Mouse (Mus musculus): Measurements from ENCODE around the gene Gm10160.
A peak's percentile ranks its signal among the peaks of the same experiment; 100 is the strongest.
"Not testable (repeated sequence)": the region's sequence is repeated elsewhere in the genome, so short reads cannot be mapped to it uniquely, and the experiment has no call there.

The Gm10160 gene

DNA sequence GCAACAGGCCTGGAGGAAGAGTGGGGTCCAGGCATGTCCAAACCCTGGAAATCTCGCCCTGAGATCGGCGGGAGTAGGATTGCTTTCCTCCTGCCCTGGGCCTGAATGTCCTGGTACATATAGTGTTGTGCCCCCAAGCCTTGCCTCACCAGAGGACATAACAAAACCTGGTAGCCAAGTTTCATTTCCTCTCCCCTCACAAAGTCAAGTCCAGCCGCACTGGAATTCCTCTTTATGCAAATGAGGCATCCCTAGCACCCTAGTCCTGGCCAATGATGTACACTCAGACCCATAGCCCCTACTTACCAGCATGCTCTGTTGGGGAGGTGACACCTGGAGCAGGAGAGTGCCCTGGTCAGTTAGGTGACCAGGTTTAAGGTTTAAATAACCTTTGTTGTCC is 627 bp upstream of the Gm10160 start:
- no peak for DNase-seq

DNA sequence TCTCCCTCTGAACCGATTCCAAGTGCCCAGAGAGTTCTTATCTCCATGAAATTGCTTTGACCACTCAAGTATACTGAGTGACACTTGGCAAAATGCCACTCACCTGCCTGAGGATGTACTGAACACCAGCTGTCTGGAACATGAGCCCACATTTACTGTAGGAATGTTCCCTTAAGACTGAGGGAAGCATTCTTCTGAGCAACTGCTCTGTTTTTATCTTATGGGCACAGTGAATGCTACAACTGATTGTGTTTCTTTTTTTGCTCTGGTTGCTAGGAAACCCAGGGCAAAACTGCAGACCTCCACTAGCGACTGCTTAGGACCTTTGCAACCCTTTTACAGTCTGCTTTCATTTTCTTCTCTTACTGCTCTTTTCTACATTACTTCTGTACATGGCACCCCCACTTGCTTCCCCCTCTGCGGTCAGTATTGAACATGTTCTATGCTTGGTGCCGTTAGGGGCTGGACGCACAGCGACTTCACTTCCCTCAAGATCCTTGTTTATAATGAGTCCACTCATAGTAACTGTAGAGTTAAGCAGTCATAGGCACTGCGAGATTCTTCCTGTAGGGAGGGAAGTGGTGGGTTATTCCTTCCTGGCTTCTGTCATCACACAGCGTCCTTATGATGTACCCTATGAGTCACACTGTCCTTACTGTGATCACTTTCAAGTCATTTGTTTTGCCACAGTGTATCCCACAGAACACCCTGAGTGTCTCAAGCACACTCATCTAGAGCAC is 856 bp downstream of the Gm10160 start:
- DNase-seq = no peak

DNA sequence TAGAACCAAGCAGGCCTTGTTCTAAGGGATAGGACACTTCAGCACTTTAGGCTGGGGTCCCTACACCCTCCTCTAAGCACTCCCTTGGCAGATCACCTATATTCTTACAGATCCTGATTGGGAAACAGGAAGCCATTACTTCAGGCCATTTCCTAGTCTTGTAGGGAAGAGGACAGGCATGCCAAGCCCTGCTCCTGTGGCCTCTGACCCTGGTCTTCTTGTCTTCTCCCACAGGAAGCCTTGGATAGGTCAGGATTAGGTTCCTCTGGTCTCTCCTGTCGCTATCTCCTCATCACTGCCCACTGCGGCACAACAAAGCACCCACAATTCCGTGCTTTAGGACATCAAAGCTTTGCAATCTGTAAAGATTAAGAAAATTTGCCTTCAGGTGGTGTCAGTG is 3.9 kb downstream of the Gm10160 start:
- DNase-seq = no peak

DNA sequence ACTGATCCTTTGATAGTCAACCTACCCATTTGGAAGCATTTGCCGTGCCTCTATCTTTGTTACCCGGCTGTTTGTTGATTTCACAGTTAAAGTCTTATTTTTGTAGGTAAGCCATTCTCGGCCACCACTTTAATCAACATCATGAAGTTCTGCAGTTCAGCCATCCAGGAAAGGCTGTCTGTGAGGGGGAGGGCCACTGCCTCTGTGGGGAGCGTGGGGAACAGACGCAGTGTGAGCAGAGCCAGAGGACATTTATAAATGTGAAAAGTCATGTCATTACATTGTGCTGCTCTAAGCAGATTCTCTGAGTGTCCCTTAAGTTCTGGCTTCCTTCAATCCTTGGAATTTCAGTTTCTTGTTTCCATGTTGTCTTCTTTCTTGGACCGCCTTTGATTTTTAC is 5.4 kb downstream of the Gm10160 start:
- no peak for DNase-seq

DNA sequence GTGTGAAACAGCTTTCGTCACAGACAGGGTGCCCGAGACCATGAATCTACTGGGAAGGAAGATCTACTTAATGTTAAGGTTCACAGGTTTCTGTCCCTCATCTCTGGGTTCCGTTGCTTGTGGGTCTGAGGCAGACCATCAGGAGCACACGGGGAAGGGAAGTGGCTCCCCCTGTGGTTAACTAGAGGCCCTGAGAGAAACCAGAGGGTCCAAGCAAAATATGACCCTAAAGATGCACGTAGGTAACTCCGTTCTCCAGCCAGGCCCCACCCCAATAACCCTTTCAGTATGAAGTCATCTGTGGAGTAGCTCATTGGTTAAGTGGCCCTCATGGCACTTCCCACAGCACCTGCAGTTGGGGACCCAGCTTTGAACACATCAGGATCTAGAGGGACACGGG is 6.0 kb downstream of the Gm10160 start:
- no peak for DNase-seq

DNA sequence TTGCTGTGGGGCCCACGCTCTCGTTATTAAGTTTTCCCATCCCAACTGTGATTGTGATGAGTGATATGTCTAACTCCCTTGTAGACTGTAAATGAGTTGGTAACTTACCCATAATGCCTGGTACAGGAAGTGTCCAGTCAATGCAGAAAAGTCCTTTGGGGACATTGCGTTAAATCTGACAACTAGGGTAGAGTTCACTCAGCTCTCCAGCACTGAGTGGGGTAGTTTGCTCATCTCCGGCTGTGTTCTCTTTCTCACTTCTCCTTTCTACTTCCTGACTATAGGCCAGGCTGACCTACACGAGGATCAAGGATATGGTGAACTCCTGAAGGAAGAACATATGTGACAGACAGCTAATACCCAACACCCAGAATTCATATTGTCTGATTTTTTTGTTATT is 6.4 kb downstream of the Gm10160 start:
- no peak for DNase-seq

DNA sequence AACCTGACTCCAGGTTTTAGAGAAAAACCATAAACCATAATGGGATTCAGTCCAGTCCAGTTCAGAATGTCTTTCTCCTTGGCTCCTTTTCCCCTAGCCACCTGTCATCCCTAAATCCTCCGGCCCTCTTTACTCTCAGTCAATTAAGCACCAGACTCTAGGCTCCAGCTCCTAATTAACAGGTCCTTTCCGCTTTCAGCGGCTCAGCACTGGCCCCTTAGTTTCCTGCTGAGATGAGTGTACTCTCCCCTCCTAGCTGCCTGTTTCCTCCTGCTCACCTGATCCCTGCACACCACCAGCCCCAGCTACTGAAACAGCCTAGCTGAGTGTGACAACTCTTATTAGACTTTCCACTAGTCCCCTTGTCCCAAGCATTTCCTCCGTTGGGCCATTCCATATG is 7.8 kb downstream of the Gm10160 start:
- no peak for DNase-seq

DNA sequence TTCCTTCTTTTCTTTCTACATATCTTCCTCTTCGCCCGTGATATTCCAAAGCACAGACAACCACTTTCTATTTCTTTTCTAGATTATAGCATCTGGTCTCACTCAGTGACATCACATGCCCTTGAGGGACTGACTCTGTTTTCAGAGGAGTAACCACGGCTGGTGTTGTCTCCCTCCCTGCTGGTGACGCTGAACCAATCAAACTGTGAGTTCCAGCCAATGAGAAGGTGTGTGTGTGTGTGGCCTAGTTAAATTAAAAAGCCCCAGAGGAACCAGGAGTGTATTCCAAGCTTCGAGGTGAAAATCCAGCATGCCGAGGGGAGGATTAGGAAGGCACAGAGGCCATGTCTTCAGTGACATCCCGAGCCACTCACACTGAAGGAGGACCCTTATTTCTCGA is 8.6 kb downstream of the Gm10160 start:
- no peak for DNase-seq

DNA sequence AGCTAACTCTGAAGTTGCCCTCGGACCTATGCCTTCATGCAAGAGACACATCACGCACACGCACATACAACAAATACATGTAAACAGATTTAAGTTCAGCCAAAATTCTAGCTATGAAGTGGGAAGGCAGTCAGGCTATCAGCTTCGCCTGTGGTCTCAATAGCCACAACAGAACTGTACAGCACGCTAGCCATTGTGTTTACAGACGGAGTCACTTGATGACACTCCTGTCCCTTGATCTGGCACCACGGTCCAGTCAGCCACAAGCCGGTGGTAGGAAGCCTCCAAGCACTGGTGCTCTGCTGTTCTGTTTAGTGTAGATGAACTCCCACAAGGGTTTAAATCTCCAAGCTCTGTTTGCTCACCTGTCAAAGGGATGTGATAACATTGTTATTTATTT is 9.6 kb downstream of the Gm10160 start:
- DNase-seq = no peak

DNA sequence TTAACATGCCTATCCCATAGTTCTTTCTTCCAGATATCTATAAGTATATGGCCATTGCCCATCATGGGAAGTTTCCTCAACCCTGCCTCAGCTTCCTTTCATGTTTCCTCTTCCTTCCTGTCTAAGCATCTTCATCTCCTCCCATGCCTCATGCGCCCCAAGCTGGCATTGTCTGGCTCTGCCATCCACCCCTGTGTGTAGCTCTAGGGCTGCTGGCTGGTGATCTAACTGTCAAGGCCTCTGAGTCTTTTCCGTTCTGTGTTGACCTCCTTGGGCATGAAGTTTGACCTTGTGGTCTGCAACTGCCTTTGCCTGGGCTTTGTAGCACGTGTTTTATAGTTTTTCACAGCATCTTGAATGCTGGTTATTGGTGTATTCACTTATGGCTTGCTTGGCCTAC is 10.3 kb downstream of the Gm10160 start:
- no peak for DNase-seq

DNA sequence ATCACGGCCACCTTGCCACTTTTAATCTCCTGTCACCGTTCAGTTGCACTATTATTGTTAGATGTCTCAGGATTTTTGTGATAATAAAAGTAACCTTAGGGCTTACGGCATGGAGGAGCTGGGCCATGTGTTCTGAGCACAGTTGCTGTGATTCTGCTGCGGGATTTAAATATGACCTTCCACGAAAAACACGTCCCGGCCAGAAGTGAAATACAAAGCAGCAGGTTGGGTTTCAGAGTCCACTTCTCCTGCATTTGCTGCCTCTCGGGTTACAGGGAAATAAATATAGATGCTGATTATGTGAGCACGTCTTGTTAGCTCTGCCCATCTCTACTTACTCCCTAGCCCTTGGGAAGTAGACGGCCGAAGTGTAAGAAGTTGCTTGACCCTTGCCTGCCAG is 10.8 kb downstream of the Gm10160 start:
- DNase-seq = no peak

DNA sequence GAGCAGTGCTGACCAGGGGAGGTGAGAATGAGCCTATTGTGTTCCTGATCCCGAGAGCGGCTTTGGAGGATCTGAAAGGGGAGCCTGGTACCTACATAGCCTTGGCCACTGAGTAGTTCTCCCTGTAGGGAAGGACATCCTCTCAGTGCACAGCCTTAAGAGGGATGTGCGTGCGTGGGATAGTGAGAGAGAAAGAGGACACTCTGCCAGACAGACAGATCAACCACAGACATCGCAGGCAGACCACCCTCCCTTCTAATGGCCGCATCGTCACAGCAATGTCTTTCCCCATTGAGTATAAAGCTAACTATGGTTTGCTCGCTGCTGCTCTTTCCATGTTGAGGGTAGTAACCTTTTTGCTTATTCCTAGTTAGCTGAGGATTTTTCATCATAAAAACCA is 11.7 kb downstream of the Gm10160 start:
- no peak for DNase-seq

DNA sequence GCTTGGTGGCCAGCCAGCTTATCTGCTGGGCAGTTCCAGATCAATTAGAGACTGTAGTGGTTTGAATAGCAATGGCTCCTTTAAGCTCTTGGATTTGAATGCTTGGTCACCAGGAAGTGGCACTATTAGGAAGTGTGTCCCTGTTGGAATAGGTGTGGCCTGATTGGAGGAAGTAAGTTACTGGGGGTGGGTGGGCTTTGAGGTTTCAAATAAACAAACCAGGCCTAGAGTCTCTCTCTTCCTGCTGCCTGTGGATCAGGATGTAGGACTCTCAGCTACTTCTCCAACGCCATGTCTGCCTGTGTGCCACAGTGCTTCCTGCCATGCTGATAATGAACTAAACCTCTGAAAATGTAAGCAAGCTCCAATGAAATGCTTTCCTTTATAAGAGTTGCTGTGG is 12.6 kb downstream of the Gm10160 start:
- DNase-seq = no peak

DNA sequence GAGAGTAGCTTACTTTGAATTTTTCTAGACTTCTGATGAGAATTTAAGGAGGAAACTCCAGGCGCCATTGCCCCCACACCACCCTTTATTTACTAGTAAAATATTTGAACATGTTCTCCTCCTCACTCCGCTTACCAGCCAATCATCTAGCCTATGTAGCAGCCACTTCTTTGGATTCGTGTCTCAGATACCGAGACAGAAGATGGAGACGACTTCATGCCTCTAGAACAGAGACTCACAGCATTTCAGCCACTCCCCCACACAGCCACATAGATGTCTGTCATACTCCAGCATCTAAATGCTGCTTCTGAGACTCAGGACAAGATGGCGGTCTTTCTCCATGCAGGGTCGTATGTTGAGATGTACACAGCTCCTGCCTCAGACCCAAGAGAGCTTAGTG is 13.5 kb downstream of the Gm10160 start:
- DNase-seq = no peak

DNA sequence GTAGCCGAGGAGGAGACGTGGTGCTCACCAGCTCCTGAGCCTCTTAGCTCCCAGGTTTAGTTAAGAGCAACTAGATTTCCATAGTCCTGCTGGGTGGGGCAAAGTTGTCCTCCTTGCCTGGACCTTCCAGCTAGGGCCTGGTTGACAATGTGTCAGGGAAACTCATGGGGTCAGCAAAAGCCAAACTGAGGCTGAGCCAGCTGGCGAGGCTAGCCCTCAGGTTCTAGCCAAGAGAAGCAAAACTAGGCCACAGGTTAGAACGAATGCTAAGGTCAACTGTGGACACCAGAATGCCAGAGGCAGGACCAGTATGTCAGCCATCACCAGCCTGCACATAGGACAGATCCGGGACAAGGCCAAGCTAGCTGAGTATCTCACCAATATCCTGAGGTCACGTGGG is 14.2 kb downstream of the Gm10160 start:
- DNase-seq = no peak

DNA sequence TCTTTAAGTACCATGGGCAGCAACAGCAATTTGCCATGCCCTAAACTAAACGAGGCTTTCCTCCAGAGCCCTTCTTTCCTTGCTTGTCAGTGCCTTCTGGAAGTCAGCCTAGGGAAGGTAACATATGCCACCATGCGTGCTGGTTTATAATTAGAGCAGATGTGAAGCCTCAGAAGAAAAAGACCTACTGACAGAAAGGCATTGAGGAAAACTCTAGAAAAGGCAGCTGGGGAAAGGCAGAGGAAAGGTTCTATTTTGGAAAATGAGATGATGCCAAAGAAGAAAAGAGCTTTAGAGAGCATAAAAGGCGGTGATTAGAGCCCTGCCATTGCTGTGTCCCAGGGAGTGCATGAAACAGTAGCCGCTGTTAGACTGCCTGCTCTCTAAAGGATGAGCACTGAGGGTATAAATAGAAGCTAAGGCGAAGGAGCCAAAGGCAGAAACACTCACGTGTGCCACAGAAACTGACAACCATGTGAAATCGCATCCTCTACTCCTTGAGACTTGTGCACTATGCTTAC is 14.9 kb downstream of the Gm10160 start:
- peak; percentile 63 for DNase-seq

DNA sequence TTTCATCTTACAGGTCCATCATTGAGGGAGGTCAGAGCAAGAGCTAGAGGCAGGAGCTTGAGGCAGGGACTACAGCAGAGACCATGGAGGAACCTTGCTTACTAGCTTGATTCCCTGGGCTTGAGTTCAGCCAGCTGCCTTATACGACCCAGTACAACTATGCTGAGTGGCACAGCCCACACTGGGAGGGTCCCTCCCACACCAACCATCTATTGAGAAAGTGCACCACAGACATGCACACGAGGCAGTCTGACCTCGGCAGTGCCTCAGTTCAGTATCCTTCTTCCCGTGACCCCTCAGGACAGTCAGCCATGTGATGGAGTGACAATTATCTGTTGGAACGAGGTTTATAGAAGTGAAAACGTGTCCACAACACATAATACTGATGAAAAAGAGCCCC is 15.8 kb downstream of the Gm10160 start:
- no peak for DNase-seq

DNA sequence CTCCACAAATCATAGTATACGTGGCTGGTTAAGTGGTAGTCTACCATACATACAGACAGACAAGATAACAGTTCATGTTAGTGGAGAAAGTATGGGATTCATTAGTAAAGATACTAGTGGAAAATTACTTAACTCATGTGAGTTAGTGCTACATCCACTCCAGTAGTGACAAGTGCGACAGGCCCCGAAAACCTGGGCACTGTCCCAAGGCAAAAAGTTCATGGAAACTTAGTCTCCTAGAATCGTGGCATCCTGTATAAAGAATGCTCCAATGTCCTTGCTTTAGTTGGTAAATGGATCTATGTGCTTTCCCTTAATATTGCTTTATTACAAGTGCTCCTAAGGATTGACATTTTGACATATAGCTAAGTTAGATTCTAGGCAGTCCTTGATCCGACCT is 17.8 kb downstream of the Gm10160 start:
- not testable (repeated sequence) for DNase-seq

DNA sequence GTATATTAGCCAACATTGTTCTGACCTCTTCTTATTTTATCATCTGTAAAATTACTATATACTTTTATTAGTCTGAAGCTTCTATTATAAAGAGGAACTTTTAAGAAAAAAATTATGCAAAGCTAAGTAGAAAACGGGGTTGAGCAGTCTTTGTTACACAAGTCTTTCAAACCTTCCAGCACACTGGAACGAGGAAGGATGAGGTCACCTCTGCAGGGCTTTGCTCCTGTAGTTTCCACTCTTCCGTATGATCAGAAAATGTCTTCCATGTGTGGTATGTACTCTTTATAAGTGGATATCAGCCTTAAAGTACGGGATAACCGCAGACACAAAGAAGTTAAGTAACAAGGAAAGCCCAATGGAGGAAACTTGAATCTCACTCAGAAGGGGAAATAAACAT is 20.2 kb downstream of the Gm10160 start:
- DNase-seq = no peak

DNA sequence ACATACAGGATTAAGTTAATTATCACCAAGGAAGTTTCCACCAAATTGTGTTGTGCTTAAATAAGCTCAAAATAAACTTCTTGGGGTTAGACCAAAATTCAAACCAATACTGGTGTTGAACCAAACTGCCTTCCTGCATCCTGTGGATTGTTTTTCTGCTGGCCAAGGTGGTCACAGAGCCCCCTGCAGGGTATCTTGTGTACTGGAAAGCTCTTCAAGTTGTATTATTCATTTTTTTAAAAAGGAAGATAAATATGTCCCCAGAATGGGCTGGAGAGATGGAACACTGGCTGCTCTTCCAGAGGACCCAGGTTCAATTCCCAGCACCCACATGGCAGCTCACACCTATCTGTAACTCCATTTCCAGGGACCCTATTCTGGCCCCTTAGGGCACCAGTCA is 20.7 kb downstream of the Gm10160 start:
- DNase-seq = no peak

DNA sequence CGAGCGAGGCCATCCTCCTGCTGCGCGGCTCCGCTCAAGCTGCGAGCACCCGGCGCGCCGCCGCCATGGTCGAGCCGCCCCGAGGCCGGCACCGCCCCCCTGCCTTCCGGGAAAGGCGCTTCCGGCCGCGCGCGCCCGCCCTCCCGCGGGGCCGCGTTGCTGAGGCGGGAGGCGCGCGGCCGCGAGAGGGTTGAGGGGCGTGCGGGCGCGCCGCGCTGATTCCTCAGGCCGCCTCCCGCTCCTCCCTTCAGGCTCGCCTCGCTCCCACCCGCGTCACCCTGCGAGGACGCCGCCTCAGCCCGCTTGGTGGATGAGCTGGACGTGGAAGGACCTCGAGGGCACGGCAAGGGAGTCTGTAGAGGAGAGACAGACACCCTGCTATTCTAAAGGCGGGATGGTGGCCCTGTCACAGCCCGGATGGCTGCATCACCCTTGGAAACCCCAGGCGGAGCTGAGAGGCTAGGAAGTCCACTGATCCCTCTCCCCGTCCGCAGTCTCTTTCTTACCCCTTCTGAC is 26.2 kb downstream of the Gm10160 start, which contains the start of gene Btbd1:
Gene Btbd1 (minus strand): TSS at position 53 of the 516 bp plus-strand sequence.
- DNase-seq = peak; percentile 89

DNA sequence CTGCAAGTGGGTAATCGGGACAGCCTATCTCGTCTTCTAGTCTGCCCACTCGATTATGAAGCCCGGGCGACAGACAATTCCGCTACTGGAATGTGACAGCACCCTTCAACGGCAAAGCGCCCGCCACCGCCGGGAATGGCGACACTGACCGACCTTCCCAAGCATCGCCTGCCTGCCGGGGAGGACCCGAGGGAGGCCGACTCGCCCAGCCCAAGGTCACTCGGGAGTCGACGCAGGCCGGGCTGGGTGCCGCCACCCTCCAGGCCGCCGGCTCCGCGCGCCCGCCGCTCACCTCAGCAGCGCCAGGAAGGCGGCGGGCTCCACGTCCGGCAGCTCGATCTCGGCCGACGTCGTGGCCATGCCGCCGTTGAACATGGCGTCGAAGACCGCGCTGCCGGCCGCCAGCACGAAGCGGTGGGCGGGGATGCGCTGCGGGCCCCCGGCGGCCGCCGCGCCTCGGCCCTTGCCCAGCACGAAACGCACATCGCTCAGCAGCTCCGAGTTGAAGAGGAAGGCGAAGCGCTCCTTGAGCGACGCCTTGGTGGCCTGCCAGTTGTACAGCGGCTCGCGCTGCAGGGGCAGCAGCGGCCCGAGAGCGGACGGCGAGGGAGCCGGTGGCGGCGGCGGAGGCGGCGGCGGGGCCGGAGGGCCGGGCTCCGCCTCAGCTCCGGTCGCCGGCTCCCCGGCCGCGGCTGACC is 26.8 kb downstream of the Gm10160 start:
- DNase-seq = peak; percentile 51

DNA sequence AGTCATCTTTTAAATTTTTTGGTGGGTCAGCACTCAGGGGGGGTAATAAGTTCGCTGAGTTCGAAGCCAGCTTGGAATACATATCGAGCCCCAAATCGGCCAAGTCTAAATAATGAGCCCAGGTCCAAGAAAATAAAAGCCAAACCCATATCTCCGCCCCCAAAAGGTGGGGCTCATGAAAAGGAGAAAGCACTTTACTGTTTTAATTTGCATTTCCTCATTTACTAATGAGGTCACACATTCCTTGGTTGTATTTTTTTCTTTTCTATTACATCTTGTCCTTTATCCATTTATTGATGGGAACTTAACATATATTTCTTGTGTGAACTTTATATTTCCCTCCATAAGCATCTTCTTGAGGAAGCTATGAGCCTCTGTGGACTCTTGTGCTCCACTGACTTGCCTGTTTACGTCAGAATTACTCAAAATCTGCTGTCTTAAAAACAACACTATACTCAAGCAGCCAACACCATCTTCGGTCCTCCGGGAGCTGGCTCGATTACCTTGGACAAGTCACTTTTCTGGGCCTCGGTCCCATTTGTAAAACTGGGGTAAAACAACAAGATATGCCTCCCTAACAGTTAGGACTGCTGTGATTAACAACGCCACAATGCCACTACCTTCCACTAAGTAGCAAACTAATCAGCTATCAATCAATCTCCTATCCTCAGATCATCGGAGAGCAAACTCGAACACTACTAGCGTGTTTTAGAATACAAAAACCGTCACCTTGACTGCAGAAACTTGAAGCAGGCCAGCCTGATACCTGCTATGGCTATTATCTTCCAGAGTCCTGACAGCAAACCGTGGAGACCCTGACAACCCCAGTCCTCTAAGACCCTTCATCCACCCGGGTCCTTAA is 27.6 kb downstream of the Gm10160 start:
- no peak for DNase-seq
